Mouse (Mus musculus) hindbrain, embryonic 10.5 days (tissue): ENCODE measurements around the gene Sdc1. TPM values are rescaled to one million over a fixed set of nuclear protein-coding genes. Genes with fewer than 3 reads are reported as not detected.

Experiments used
- DNase-seq: peaks from one replicate; pipeline ENCODE4 v3.0.0-alpha.2; 2017; ENCODE audit warnings: low spot score
- H3K27ac ChIP-seq: fragments of 300-500 bp; sonication (generic); 2 replicates; pipeline ENCODE4 v1.5.1; 2016; ENCODE audit warnings: mild to moderate bottlenecking, moderate library complexity
- H3K27me3 ChIP-seq: fragments of 300-500 bp; sonication (generic); 2 replicates; pipeline ENCODE4 v1.6.1; 2016; ENCODE audit warnings: mild to moderate bottlenecking; ENCODE audit not compliant: poor library complexity, insufficient read depth, severe bottlenecking
- H3K36me3 ChIP-seq: fragments of 300-500 bp; sonication (generic); 2 replicates; pipeline ENCODE4 v1.6.1; 2016; ENCODE audit warnings: mild to moderate bottlenecking, moderate library complexity
- H3K4me1 ChIP-seq: fragments of 300-500 bp; sonication (generic); replicated peaks from 2 replicates; pipeline ENCODE4 v1.6.1; 2016; ENCODE audit warnings: mild to moderate bottlenecking
- H3K4me3 ChIP-seq: fragments of 300-500 bp; sonication (generic); 2 replicates; pipeline ENCODE4 v1.5.1; 2016; ENCODE audit warnings: mild to moderate bottlenecking, moderate library complexity
- H3K9me3 ChIP-seq: fragments of 300-500 bp; sonication (generic); 2 replicates; pipeline ENCODE4 v1.6.1; 2016; ENCODE audit warnings: mild to moderate bottlenecking, moderate library complexity
- WGBS: fragments of 180-500 bp; shearing (Covaris S2); methylation state at CpG from one replicate; pipeline ENCODE4 v1.1.7; 2016; 5-methylcytosine and 5-hydroxymethylcytosine counted together
- polyA plus RNA-seq: library from polyadenylated mRNA; unstranded; fragments of >200 nt; fragmentation: Nextera tagmentation; extraction: Ambion mirVana; gene quantifications from 2 replicates; pipeline ENCODE4 v1.2.1, GENCODE M21; 2016

The Sdc1 gene
- polyA plus RNA-seq, 1 experiment from 2014 or later, result 92.2 TPM

DNA sequence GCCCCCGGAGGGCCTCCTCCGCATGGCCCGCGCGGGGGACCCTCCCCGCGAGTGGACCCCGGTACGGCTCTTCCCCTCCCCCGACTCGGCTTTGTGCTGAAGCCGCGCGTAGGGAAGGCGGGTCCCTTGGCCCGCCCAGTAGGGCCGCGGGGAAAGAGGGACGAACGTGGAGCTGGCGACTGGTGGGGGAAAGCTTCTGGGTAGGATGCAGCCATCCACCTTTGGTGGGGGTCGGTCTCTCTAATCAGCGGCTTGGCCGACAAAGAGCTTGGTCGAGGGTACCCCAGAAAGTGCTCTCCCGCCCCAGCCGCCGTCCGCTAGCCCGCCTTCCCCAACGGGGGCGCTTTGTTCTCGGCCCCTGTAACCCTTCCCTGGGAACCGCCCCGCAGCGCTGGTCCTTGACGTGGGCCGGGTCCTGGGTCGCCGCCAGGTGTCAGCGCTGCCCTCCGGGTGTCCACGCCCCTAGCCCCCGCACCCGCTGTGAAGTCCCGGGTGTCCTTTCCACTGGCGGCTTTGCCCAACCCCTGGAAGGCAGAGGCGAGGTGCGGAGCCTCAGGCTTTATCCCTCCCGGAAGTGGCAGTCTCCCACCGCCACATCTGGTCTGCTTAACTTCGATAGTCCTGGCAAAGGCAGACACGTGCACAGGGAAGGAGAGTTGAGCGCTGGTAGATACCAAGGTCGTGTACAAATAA is 1.5 kb downstream of the Sdc1 start:
- peak; percentile 78 for DNase-seq
- H3K27ac ChIP-seq, result peak overlapping the region; percentile 92
- under 1% methylated on average over 55 of the region's 55 CpGs for WGBS
- no peaks in the 10 kb centered on the region for H3K36me3 ChIP-seq
- no peaks in the 10 kb centered on the region for H3K9me3 ChIP-seq
- peaks cover 30% of the 10 kb centered on the region for H3K4me1 ChIP-seq
- peak overlapping the region; percentile 81 for H3K4me3 ChIP-seq
- H3K27me3 ChIP-seq, result no peaks in the 10 kb centered on the region

GRCm38 (mm10) chr12:8773336-8773735 is 2.2 kb downstream of the Sdc1 start:
- H3K36me3 ChIP-seq, result peaks cover 5% of the 10 kb centered on the region; the same call in 1 of the 2 replicates
- peaks cover 37% of the 10 kb centered on the region for H3K4me1 ChIP-seq
- DNase-seq, result no peak
- H3K9me3 ChIP-seq, result no peaks in the 10 kb centered on the region
- 31% methylated on average over 6 of the region's 6 CpGs for WGBS
- peak overlapping the region; percentile 92 for H3K27ac ChIP-seq
- no peaks in the 10 kb centered on the region for H3K27me3 ChIP-seq
- H3K4me3 ChIP-seq, result peak overlapping the region; percentile 81

- DNase-seq, result no peak
- Histone ChIP-seq H3K27me3 (no peaks in the 10 kb centered on the region), H3K27ac (no peak overlapping the region), H3K4me3 (peak overlapping the region; percentile 81; the same call in 1 of the 2 replicates), H3K9me3 (no peaks in the 10 kb centered on the region), H3K4me1 (peaks cover 42% of the 10 kb centered on the region), H3K36me3 (peaks cover 12% of the 10 kb centered on the region)
Observed at GRCm38 (mm10) chr12:8774183-8774582, 3.1 kb downstream of the Sdc1 start.

DNA sequence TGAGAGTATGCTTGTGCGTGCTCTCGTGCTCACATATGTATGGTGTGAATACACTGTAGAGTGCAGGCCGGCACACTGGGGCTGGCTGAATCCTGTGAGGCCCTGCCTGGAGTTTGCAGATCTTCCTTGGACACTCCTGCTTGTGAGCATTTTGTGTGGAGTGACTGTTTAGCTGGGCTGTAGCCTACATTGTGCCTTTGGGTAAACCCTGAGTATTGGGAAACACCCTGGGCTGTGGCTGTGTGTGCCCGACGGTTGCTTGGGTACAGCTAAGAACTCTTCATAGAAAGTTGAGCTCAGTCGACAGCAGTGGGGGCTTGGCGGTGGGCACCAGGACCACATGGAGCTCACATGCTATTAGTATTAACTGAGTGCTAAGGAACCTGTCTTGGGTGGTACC is 5.1 kb downstream of the Sdc1 start:
- no peaks in the 10 kb centered on the region for H3K27me3 ChIP-seq
- WGBS, result 93% methylated on average over 7 of the region's 7 CpGs
- peaks cover 53% of the 10 kb centered on the region for H3K4me1 ChIP-seq
- H3K4me3 ChIP-seq, result no peak overlapping the region
- no peak for DNase-seq
- H3K27ac ChIP-seq, result no peak overlapping the region
- no peaks in the 10 kb centered on the region for H3K9me3 ChIP-seq
- H3K36me3 ChIP-seq, result peaks cover 14% of the 10 kb centered on the region

DNA sequence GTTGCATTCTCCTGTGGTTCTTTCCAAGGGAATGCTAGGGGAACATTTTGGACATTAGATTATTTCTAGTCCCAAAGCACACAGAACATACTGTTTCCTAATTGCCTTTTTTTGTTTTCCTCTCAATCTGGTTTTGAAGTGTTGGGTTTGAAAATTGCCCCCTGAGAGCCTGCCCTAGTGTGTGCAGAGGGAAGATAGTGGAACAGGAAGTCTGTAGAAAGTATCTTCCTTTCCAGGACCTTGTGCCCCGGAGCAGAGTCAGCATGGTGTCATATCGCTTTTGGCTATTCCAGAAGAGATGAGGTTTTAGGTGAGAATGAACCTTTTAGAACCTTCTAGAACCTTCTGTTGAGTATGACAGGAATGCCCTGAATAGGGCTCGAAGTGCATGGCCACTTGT is 5.6 kb downstream of the Sdc1 start:
- peaks cover 55% of the 10 kb centered on the region for H3K4me1 ChIP-seq
- H3K27ac ChIP-seq, result no peak overlapping the region
- H3K9me3 ChIP-seq, result no peaks in the 10 kb centered on the region
- no peaks in the 10 kb centered on the region for H3K27me3 ChIP-seq
- peaks cover 20% of the 10 kb centered on the region for H3K36me3 ChIP-seq
- H3K4me3 ChIP-seq, result no peak overlapping the region
- DNase-seq, result no peak
- 93% methylated on average over 3 of the region's 3 CpGs for WGBS

GRCm38 (mm10) chr12:8778106-8778505 is 7.0 kb downstream of the Sdc1 start:
- no peak overlapping the region; the same call in 1 of the 2 replicates for H3K27ac ChIP-seq
- DNase-seq, result no peak
- no peaks in the 10 kb centered on the region for H3K9me3 ChIP-seq
- H3K36me3 ChIP-seq, result peaks cover 20% of the 10 kb centered on the region
- no peaks in the 10 kb centered on the region for H3K27me3 ChIP-seq
- H3K4me3 ChIP-seq, result no peak overlapping the region
- H3K4me1 ChIP-seq, result peaks cover 62% of the 10 kb centered on the region
- 87% methylated on average over 7 of the region's 7 CpGs for WGBS

DNA sequence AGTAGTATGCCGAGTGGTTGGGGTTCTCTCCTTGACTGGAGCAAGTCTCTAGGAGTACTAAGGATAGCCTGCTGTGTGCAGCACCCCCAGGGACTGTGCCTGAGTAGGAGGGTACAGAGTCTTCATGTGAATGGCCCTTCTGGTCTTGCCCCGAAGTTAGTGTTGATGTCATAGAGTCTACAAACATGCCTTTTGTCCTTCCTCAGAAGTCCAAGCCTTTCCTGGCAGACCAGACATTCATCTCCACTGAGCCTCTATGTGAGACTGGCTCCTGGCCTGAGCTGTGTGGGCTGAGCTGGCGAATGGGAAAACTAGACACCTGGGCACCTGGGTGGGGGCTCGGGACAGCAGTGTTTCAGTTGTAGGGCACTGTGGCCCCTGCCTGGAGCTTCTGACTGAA is 8.7 kb downstream of the Sdc1 start:
- WGBS, result 83% methylated on average over 4 of the region's 4 CpGs
- Histone ChIP-seq H3K4me3 (no peak overlapping the region), H3K27me3 (no peaks in the 10 kb centered on the region), H3K4me1 (peaks cover 62% of the 10 kb centered on the region), H3K9me3 (no peaks in the 10 kb centered on the region), H3K36me3 (peaks cover 24% of the 10 kb centered on the region), H3K27ac (no peak overlapping the region)
- no peak for DNase-seq

GRCm38 (mm10) chr12:8781121-8781520 is 10.0 kb downstream of the Sdc1 start:
- no peaks in the 10 kb centered on the region for H3K9me3 ChIP-seq
- H3K36me3 ChIP-seq, result peaks cover 29% of the 10 kb centered on the region
- no peak overlapping the region for H3K4me3 ChIP-seq
- no peaks in the 10 kb centered on the region for H3K27me3 ChIP-seq
- WGBS, result 84% methylated on average over 7 of the region's 7 CpGs
- DNase-seq, result no peak
- H3K27ac ChIP-seq, result no peak overlapping the region
- peaks cover 63% of the 10 kb centered on the region for H3K4me1 ChIP-seq

DNA sequence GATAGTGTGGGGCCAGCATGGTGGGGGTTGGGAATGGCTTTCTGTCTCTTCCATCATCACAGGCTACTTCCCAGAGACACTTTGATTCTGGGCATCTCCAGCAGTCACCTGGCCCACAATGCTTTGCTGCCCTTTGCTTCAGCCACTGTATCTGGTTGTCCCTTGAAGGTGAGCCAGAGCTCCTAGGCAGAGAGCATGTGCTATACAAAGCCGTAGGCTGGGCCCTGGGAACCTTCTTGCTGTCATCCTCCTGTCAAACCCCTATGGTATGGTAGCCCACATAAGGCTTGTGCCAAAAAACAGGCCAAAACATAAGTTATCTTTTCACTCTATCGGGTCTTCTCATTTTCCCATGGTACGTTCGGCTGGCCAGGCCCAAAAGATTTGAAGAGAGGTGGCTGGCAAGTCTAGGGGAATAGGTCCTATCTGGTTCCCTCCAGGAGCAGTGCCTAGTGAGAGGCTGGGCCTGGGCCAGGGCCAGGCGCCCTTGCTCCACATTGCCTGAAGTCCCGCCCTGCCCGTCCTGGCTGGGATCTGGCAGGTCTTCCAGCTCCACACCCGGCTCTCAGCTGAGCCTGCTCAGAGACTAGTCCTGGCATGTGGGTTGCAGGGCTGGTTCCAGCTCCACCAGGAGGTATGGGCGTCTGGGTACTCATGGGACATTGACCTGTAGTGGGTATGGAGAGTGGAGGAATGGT is 10.7 kb downstream of the Sdc1 start:
- 87% methylated on average over 9 of the region's 9 CpGs for WGBS
- peaks cover 36% of the 10 kb centered on the region for H3K36me3 ChIP-seq

GRCm38 (mm10) chr12:8782565-8782964 is 11.4 kb downstream of the Sdc1 start:
- no peak overlapping the region for H3K27ac ChIP-seq
- 86% methylated on average over 3 of the region's 3 CpGs for WGBS
- H3K4me1 ChIP-seq, result peaks cover 76% of the 10 kb centered on the region
- no peak for DNase-seq
- H3K9me3 ChIP-seq, result no peaks in the 10 kb centered on the region
- H3K27me3 ChIP-seq, result no peaks in the 10 kb centered on the region
- H3K36me3 ChIP-seq, result peaks cover 37% of the 10 kb centered on the region
- no peak overlapping the region for H3K4me3 ChIP-seq

More for the DNA sequence above, 10.7 kb downstream of the Sdc1 start:
- Histone ChIP-seq H3K27me3 (no peaks in the 10 kb centered on the region), H3K27ac (no peak overlapping the region), H3K4me3 (no peak overlapping the region), H3K4me1 (peaks cover 70% of the 10 kb centered on the region), H3K9me3 (no peaks in the 10 kb centered on the region)
- no peak for DNase-seq

DNA sequence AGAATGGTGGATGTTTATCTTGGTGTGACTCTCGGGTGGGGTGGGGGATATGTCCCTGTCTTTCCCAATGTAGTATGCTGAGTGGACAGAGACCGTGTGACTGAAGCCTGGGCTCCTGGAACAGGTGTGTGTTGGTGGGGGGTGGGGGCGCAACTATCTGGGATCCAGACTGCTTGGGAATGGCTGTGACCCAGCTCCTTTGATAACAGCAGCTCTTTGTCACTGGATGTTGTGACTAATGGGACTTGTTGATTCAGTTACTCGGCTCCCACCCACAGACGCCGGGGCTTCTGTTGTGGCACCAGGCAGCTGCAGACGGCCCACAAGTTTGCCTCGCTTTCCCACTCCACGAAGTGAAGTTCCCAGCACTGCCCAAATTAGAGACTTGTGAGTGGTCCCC is 13.1 kb downstream of the Sdc1 start:
- Histone ChIP-seq H3K27ac (no peak overlapping the region), H3K27me3 (no peaks in the 10 kb centered on the region), H3K36me3 (peaks cover 30% of the 10 kb centered on the region), H3K9me3 (no peaks in the 10 kb centered on the region), H3K4me1 (peaks cover 78% of the 10 kb centered on the region), H3K4me3 (no peak overlapping the region)
- WGBS, result 72% methylated on average over 9 of the region's 9 CpGs
- DNase-seq, result no peak

DNA sequence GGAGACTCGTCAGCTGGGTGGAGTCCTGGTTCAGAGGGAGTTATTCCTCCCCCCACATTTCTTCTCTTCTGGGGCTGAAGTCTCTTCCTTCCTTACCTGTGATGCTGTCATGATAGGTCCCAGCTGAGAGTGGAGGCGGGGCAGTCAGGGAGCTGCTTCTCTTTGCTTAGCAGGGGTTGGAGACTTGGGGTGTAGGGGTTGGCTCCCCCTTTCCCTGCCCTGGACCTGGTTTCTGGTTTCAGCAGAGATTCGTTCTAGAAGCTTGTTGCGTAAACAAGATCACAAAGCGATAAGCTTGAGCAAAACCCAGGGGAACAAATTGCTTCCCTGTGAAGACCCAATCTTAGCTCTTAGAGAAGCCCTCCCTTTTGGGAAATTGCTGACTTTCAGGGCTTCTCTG is 15.4 kb downstream of the Sdc1 start:
- Histone ChIP-seq H3K4me1 (peaks cover 60% of the 10 kb centered on the region), H3K36me3 (peaks cover 48% of the 10 kb centered on the region), H3K27ac (no peak overlapping the region), H3K9me3 (no peaks in the 10 kb centered on the region), H3K27me3 (no peaks in the 10 kb centered on the region), H3K4me3 (no peak overlapping the region)
- no peak for DNase-seq
- WGBS, result 83% methylated on average over 5 of the region's 5 CpGs

DNA sequence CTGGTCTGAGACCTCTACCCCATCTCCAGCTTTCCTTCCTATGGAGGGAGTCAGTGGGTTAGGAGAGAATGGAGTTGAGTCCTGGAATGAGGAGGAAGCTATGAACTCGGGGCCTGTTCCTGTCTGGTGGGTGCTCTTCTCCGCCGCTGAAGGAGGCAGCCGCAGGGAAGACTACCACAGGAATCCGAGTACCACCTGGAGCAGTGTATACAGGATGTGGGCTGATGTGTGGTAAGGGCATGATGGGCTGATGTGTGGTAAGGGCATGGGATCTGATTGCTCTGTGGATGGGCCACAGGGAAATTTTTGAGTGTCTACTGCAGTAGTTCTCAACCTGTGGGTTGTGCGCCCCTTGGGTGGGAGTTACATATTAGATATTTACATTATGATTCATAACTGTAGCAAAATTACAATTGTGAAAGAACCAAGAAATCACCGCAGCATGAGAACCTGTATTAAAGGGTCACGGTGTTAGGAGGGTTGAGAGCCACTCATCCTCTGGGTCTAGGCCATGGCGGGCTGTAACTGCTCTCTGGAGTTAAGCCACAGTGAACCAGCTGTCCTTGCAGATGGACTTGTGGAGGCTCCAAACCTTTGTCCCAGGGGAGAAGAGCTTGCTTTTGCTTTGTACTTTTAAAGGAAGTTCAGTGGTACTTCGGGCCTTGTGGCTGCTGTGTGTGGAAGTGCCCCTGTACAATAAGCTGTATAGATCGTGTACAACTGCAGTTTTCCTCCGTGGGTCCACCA is 16.0 kb downstream of the Sdc1 start:
- Histone ChIP-seq H3K9me3 (no peaks in the 10 kb centered on the region), H3K4me1 (peaks cover 55% of the 10 kb centered on the region), H3K27ac (no peak overlapping the region), H3K27me3 (no peaks in the 10 kb centered on the region), H3K36me3 (peaks cover 53% of the 10 kb centered on the region), H3K4me3 (no peak overlapping the region)
- no peak for DNase-seq
- WGBS, result 91% methylated on average over 12 of the region's 12 CpGs
